Mouse (Mus musculus) liver, embryonic 14.5 days (tissue): Measurements from ENCODE around the gene Hist1h2br. TPM values are rescaled to one million over a fixed set of nuclear protein-coding genes. Genes with fewer than 3 reads are reported as not detected.
A peak's percentile ranks its signal among the peaks of the same experiment; 100 is the strongest.
"Not testable (repeated sequence)": the region's sequence is repeated elsewhere in the genome, so short reads cannot be mapped to it uniquely, and the experiment has no call there.

Experiments
- ATAC-seq: fragments of 200-750 bp; cut with Nextera tagmentation; 2 replicates; pipeline ENCODE4 v1.8.0; 2017; ENCODE audit warnings: moderate number of reproducible peaks, mild to moderate bottlenecking, moderate library complexity; ENCODE audit not compliant: insufficient read depth
- DNase-seq, 3 experiments: peaks; one replicate each; pipeline ENCODE4 v3.0.0-alpha.2; 2012 to 2013; ENCODE audit warnings: low read depth in 3 of 3, low spot score in 3 of 3
- H3K27ac ChIP-seq: fragments of 300-500 bp; sonication (generic); 2 replicates; pipeline ENCODE4 v1.5.1; 2014; ENCODE audit warnings: moderate library complexity, mild to moderate bottlenecking, control low read depth, inconsistent platforms
- H3K27me3 ChIP-seq: fragments of 300-500 bp; sonication (generic); 2 replicates; pipeline ENCODE4 v1.6.1; 2014; ENCODE audit warnings: mild to moderate bottlenecking, low read length, moderate library complexity; ENCODE audit not compliant: control insufficient read depth, insufficient read depth
- H3K36me3 ChIP-seq: fragments of 300-500 bp; sonication (generic); replicated peaks from 2 replicates; pipeline ENCODE4 v1.6.1; 2014; ENCODE audit warnings: low read depth; ENCODE audit not compliant: control insufficient read depth, insufficient read depth
- H3K4me1 ChIP-seq, 2 experiments: fragments of 200-500 bp in 1 of 2; fragments of 300-500 bp in 1 of 2; sonication (generic) in 1 of 2; replicated peaks; 2 replicates each; pipeline ENCODE4 v1.6.1; 2012 to 2014; ENCODE audit warnings: antibody characterized with exemption in 1 of 2, inconsistent platforms in 1 of 2, low read length in 1 of 2; ENCODE audit not compliant: control insufficient read depth in 2 of 2, insufficient read depth in 2 of 2
- H3K4me2 ChIP-seq: fragments of 300-500 bp; sonication (generic); 2 replicates; pipeline ENCODE4 v1.6.1; 2014; ENCODE audit warnings: low read depth, mild to moderate bottlenecking, control low read depth, moderate library complexity
- H3K4me3 ChIP-seq, 2 experiments: fragments of 200-500 bp in 1 of 2; fragments of 300-500 bp in 1 of 2; sonication (generic) in 1 of 2; 2 replicates each; pipeline ENCODE4 v1.5.1; 2012 to 2014; ENCODE audit warnings: low read depth in 2 of 2, low read length in 2 of 2, mild to moderate bottlenecking in 2 of 2, control low read depth in 1 of 2, inconsistent platforms in 1 of 2, moderate library complexity in 1 of 2; ENCODE audit not compliant: insufficient read depth in 1 of 2
- H3K9ac ChIP-seq: fragments of 300-500 bp; sonication (generic); replicated peaks from 2 replicates; pipeline ENCODE4 v1.6.1; 2014; ENCODE audit warnings: mild to moderate bottlenecking, control low read depth, moderate library complexity
- H3K9me3 ChIP-seq: fragments of 300-500 bp; sonication (generic); 2 replicates; pipeline ENCODE4 v1.6.1; 2016; ENCODE audit warnings: low read length, mixed read lengths; ENCODE audit not compliant: control insufficient read depth
- CTCF ChIP-seq: IDR thresholded peaks from 2 replicates; pipeline ENCODE4 v1.5.1; 2016; ENCODE audit warnings: antibody characterized with exemption, low read depth, control low read depth
- EP300 ChIP-seq: IDR thresholded peaks from 2 replicates; pipeline ENCODE4 v1.6.1; 2016; ENCODE audit warnings: antibody characterized with exemption, low read depth
- WGBS: fragments of 180-500 bp; shearing (Covaris S2); extraction: QIAGEN DNeasy Blood & Tissue Kit; methylation state at CpG from one replicate; pipeline ENCODE4 v1.1.7; 2014; ENCODE audit not compliant: insufficient replicate concordance; 5-methylcytosine and 5-hydroxymethylcytosine counted together
- polyA plus RNA-seq, 2 experiments: library from polyadenylated mRNA; depleted of rRNA in 1 of 2; stranded (reverse) in 1 of 2; unstranded in 1 of 2; fragments of >200 nt; fragmentation: Nextera tagmentation in 1 of 2; extraction: Ambion mirVana in 1 of 2; gene quantifications; 2 replicates each; pipeline versions ENCODE4 v1.2.1 to v1.2.3; 2012 to 2014

The Hist1h2br gene
- polyA plus RNA-seq, 2 experiments, result 9.6 to 18.0 TPM

GRCm38 (mm10) chr13:21811074-21811473 is 22.5 kb upstream of the Hist1h2br start:
- not testable (repeated sequence) for H3K27me3 ChIP-seq, H3K4me1 ChIP-seq, DNase-seq, H3K9me3 ChIP-seq, H3K4me3 ChIP-seq, H3K9ac ChIP-seq, H3K4me2 ChIP-seq, H3K27ac ChIP-seq, H3K36me3 ChIP-seq
- WGBS, result no CpG with 5 or more reads among the region's 8 CpGs
- peak; percentile 11 for ATAC-seq

DNA sequence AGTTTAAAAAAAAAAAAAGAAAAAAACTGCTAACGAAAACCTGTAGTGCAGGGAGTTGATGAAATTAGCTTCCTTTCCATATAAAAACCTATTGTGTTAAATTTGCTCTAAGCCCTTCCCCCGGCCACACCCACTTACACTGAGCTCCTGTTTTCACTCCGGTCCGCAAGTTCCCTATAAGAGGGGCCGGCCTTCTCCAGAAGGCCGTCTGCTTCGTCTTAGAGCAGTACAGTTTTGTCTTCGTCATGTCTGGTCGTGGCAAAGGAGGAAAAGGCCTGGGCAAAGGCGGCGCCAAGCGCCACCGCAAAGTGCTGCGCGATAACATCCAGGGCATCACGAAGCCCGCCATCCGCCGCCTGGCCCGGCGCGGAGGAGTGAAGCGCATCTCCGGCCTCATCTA is 22.0 kb upstream of the Hist1h2br start, which contains the start of gene Hist1h4m:
Gene Hist1h4m, plus strand, starts transcription at position 208 of the 400 bp plus-strand sequence.
- not testable (repeated sequence) for H3K36me3 ChIP-seq, H3K4me1 ChIP-seq, DNase-seq, H3K27me3 ChIP-seq, H3K9me3 ChIP-seq
- WGBS, result no CpG with 5 or more reads among the region's 24 CpGs
- Histone ChIP-seq H3K9ac (peak within 1 kb of the TSS; percentile 50; the same call in 1 of the 2 replicates), H3K4me2 (peak within 1 kb of the TSS; percentile 38), H3K4me3 (peak within 1 kb of the TSS in 1 of 2 experiments; percentile 40; a peak in 1 of 4 replicates), H3K27ac (peak within 1 kb of the TSS; percentile 72)
- peak; percentile 37 for ATAC-seq

- under 1% methylated on average over 12 of the region's 14 CpGs for WGBS
- Histone ChIP-seq H3K9ac (peak overlapping the region; percentile 50; the same call in 1 of the 2 replicates), H3K4me2 (peak overlapping the region; percentile 38), H3K4me3 (peak overlapping the region in 1 of 2 experiments; percentile 40; a peak in 1 of 4 replicates), H3K27ac (peak overlapping the region; percentile 72)
- H3K9me3 ChIP-seq, H3K36me3 ChIP-seq, DNase-seq, H3K4me1 ChIP-seq, H3K27me3 ChIP-seq: not testable (repeated sequence)
- peak; percentile 57 for ATAC-seq
Observed at GRCm38 (mm10) chr13:21812092-21812491, 21.5 kb upstream of the Hist1h2br start.

- not testable (repeated sequence) for H3K4me3 ChIP-seq, H3K27ac ChIP-seq, H3K27me3 ChIP-seq, H3K4me1 ChIP-seq, H3K9me3 ChIP-seq, H3K9ac ChIP-seq, H3K36me3 ChIP-seq, H3K4me2 ChIP-seq, DNase-seq
- ATAC-seq, result peak; percentile 64
- WGBS, result 73% methylated on average over 6 of the region's 16 CpGs
Observed at GRCm38 (mm10) chr13:21820082-21820890, 13.3 kb upstream of the Hist1h2br start.

DNA sequence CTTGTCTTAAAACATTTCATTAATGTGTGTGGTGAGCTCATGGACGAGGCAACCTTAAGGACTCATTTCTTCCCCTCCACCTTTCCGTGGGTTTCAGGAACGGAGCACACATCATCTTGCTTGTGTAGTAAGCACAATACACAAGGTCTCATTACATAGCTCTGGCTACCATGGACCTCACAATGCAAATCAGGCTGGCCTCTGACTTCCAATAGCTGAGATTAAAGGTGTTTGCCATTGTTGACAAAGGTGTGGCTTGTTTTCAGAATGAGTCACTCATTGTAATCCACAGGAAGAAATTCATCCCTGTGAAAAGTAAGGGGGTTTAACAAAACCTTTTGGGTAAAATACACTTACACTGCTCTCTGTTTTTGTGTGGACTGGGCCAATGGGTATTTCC is 5.0 kb upstream of the Hist1h2br start:
- Histone ChIP-seq H3K36me3 (no peaks in the 10 kb centered on the region), H3K27ac (no peak overlapping the region), H3K4me1 (peaks cover 0 to 2% of the 10 kb centered on the region in 2 experiments; a peak in 1 of 4 replicates), H3K9me3 (no peaks in the 10 kb centered on the region), H3K4me2 (no peak overlapping the region), H3K27me3 (no peaks in the 10 kb centered on the region), H3K4me3 (no peak overlapping the region), H3K9ac (peak overlapping the region; percentile 24; the same call in 1 of the 2 replicates)
- TF ChIP-seq CTCF (no peak), EP300 (no peak)
- DNase-seq (no peak), ATAC-seq (no peak)
- 80% methylated on average over 3 of the region's 3 CpGs for WGBS
